Mouse (Mus musculus) WW6 (cell line): Measurements from ENCODE around the gene Gltp.

Experiments used
- DNase-seq: peaks from one replicate; pipeline ENCODE4 v3.0.0-alpha.2; 2013; ENCODE audit warnings: low read depth, low spot score

Gene Gltp

DNA sequence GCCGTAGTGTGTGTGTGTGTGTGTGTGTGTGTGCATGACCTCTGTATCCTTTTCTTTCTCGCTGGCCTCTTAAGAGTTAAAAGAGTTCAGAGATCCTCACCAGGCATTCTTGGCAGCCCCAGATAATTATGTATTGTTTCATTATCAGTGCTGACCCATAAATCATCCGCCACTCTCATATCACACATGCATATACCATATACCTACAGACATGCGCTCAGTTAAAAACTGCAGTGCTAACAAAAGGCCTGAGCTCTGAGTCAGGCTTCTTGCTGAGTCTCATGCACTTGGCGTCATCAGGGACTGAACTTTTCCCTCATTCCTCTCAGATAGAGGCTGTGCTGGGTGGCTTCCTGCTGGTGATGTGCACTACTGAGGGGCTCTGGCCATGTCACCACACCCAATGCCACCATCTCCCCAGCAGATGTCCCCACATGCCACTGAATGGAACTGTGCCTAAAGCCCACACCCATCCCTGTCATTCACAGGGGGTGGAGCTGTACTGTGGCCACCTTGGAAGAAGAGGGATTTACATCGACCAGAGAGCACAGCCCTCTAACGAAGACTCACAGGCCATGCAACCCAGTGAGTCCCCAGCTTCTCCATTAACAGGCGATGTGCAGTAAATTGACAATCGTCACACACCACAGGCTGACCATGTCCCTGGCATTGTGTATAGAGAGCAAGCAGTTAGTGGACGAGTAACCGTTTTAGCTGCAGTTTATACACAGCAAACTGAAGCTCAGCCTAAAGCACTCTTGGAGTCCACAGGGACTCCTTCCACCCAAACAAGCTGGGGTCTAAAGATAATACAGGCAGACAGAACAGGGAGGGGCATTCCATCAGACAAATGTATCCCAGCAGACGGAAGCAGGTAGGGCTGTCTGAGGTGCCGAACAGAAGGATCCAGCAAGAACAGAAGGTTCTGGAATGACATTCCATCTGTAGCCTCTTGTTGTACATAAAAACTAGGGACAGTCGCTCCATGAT lies 11.9 kb upstream of the Gltp start:
- DNase-seq, result no peak

DNA sequence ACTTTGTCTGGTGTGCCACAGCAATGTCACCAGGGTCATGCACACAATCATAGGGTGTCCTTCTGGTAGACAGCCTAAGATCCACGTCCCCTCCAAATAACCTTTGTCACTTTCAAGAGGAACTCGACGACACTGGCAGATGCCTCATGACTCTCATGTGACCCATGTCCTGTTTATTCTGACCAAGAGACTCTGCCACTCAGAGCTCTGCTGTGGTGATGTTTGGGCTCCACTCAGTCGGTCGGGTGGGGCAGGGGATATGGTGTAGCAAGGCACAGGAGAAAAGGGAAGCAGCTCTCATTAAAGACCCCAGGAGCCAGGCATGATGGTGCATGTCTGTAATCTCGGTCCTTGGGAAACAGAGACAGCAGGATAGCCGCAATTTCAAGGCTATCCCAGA lies 8.2 kb upstream of the Gltp start:
- DNase-seq, result no peak

- no peak for DNase-seq
Measured at GRCm38 (mm10) chr5:114698044-114698746, 7.4 kb upstream of the Gltp start.

DNA sequence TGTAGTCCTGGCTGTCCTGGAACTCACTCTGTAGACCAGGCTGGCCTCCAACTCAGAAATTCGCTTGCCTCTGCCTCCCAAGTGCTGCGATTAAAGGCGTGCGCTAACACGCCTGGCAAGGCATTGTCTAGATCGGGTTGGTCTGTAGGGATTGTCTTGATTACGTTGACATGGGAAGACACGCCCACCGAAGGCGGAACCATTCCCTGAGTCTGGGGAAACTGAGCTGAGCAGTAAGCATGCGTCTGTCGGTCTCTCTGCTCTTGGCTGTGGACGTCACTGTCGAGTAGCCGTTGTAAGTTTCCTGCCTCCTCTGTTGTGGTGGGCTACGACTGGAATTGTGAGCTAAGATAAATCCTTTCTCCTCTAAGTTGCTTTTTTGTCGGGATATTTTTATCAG lies 6.2 kb upstream of the Gltp start:
- DNase-seq, result peak; percentile 67

DNA sequence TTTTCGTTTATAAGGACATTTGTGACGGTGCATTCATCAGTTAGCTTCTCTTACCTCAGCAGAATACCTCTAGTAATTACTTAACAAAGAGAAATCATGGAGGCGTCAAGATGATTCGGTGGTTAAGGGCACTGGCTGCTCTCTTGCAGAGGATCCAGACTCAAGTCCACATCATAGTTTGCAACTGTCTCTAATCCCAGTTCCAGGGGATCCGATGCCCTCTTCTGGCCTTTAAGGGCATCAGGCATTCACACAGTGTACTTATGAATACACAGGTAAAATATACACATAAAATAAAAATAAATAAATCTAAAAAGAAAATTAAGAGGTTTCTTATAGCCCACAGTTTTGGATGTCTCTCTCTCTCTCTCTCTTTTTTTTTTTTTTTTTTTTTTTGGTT lies 5.0 kb upstream of the Gltp start:
- no peak for DNase-seq

GRCm38 (mm10) chr5:114689700-114690366 lies 951 bp downstream of the Gltp start:
- DNase-seq, result no peak

DNA sequence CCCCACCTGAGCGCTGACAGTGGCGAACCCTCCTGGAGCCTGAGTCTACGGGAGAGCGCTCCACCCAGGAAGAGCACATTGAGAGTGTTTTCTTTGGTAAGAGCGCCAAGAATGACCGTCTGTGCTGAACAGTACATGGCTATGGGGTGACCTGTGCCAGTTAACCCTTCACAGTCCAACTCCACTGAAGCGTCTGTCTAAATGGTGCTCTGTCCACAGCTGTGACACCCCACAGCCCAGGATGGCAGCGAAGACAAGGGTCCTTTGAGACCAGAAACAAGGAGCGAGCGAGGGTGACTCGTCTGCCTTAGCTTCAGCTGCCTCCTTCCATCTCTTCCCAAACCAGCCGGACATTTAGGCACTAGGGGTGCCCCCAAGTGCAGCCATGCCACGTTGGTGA lies 2.1 kb downstream of the Gltp start:
- DNase-seq, result no peak

- no peak for DNase-seq
Measured at GRCm38 (mm10) chr5:114687901-114688300, 2.9 kb downstream of the Gltp start.

DNA sequence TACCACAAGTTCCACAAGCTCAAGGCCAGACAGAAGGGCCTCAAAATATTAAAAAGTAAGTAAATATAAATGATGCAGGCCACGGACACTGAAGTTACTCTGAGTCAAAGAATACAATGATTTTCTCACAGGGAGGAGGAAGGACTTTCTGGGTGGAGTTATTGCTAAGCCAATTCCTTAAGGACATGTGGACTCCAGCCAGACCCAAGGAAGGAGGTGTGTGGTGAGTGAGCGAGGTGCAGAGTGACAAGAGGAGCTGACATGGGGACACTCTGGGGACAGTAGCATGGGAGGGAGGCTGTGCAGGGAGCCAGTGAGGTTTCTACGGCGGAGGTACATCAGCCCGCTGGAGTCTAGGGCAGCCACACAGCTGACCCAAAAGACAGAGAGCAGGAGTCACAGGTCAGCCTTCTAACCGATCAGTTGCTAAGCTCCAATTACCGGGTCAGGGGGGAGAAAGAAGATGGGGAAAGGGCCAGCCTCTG lies 4.0 kb downstream of the Gltp start:
- DNase-seq, result no peak

DNA sequence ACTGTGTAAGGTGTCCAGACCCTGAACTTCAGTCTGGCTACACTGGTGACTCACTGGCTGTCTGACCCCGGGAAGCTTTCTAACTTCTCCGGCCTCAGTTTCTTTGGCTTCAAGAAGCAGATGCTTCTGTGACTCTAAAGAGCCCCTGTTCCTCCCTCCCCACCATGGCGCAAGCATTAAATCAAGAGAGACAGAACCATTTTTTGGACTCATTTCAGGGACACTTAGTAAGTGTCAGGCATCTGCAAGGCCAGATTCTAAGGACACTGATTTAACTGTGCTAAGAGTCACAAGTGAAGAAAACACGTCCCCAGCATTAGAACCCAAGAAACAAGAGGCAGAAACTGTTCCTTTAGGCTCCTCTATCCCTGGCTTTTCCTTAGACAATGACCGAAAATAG lies 4.8 kb downstream of the Gltp start:
- no peak for DNase-seq

DNA sequence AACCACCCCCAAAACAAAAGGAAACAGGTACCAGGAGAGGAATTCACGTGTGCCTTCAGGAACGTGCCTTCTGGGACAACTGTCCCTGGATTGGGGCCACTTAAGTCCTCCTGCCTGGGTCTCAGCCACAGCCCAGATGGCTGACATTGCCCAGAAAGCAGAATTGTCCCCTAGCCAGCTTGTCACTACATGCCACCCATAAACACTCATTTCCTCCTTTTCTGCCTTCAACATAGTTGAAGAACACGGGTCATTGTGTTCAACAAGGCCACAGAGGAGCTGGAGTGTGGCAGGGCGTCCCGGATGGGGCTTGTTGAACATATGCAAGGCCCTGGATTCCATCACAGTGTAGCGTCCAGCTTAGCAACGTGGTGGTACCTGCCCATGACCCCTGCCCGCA lies 9.1 kb downstream of the Gltp start:
- no peak for DNase-seq

DNA sequence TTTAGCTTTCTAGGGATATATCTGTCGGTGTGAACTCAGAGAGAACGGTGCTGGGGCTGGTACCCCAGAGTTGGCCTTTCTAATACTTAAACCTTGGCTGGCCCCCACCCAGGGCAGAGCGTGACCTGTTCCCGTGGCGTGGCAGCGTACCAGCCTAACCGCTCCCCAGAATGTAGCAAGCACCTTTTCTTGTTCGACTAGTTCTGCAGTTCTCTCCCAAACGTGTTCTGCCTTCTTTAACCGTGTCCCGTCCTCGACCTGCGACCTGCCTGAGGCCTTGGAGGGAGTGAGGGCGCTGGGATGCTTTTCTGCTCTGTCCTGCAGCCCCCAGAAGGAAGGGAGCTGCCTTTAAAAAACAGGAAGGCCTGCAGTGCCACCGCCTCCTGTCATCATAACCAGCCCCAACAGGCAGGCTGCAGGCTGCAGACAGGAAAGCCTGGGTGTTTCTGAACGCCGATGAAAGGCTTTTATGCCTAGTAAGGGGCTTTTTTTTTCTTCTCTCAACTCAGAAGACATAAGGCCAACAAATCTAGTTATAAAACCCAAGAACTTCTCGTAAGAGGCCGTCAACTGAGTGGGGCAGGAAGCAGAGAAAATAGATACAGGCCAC lies 10.0 kb downstream of the Gltp start:
- DNase-seq, result no peak

DNA sequence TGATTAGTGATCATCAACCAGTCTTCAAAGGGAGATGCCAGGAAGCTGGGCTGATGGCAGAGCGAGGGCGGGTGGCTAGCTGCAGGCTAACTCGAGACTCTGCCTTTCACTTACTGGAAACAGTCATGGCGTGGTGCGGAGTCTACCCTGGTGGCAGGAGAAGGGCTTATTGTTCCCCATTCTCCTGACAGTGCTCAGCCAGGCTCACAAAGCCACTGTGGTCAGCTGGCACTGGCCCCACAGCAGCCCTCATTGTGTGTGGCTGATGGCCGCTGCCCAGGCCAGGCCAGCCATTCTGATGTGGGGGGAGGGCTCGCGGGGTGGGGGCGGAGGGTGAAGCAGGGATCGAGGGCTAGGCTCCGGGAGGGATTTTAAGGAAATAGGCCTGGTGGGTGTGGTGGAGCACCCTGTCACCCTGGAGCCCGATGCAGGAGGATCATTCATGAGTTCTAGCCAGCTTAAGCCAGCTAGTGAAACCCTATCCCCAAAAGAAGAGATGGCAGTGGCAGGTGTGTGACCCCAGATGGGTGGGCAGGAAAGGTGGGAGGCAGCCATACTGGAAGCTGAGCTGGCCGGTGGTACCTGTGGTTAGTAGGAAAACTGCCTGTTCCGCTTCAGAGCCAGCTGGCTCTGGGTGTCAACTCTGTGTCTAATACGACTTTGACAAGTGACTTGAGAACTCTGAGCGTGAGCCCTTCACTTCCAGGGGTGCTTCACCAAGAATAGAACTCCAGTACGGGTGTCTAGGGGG lies 10.8 kb downstream of the Gltp start:
- DNase-seq, result no peak

GRCm38 (mm10) chr5:114674594-114674993 lies 16.2 kb downstream of the Gltp start:
- no peak for DNase-seq

- no peak for DNase-seq
Measured at GRCm38 (mm10) chr5:114673114-114673513, 17.7 kb downstream of the Gltp start.

GRCm38 (mm10) chr5:114669014-114669413 lies 21.8 kb downstream of the Gltp start:
- DNase-seq, result no peak

DNA sequence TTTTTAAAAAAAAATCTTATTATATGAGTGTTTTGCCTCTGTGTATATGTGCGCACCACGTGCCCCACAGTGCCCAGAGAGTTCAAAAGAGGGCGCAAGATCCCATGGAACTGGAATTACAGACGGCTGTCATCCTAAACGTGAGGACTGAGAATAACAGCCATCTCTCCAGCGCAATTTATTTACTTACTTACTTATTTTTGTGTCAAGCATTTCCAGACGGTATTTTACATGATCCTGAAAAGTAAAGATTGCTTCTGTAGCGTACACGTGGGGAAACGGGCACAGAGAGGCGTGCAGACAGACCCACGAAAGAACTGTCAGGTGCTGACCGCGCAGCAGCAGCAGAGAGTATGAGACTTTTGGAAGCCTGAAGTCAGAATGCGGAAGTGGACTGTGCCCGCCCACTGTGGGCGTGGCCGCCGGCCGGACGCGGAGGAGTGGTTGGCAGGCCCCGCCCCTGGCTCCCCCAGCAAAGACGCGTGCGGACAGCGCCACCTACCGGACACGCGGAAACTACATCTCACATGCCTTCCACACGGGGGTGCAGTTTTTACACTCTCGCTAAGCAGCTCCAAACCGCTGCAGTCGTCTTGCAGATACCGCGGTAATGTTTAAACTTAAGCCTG lies 23.4 kb downstream of the Gltp start:
- DNase-seq, result peak; percentile 89

DNA sequence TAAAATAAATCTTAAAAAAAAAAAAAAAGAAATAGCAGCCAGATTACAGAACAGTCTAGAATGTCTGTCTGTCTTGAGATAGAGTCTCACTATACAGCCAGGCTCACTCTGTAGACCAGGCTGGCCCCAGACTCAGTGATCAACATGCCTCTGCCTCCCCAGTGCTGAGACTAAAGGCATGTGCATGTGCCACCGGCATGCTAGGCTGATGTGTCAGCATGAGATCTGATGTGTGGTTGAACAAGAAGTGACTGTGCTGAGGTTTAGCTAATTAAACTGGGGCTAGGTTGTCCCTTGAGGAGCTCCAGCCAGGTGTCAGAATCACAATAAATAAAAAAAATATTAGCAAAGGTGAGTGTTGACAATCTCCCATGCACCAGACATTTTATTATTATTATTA lies 24.1 kb downstream of the Gltp start:
- no peak for DNase-seq

- DNase-seq, result no peak
Measured at GRCm38 (mm10) chr5:114664750-114665149, 26.0 kb downstream of the Gltp start.

GRCm38 (mm10) chr5:114664139-114664538 lies 26.6 kb downstream of the Gltp start:
- no peak for DNase-seq

- DNase-seq, result no peak
Measured at GRCm38 (mm10) chr5:114661029-114661428, 29.8 kb downstream of the Gltp start.
